Mouse (Mus musculus): Measurements from ENCODE around the gene 4930404N11Rik.

4930404N11Rik gene

GRCm38 (mm10) chr10:81379809-81380378 is 14.3 kb upstream of the 4930404N11Rik start:
- DNase-seq: no peak

GRCm38 (mm10) chr10:81379183-81379553 is 13.6 kb upstream of the 4930404N11Rik start:
- no peak for DNase-seq

- DNase-seq: peak; percentile 100
These were observed 13.1 kb upstream of the 4930404N11Rik start for GRCm38 (mm10) chr10:81378553-81379182.

- DNase-seq: no peak
These were observed 12.4 kb upstream of the 4930404N11Rik start, which contains the start of gene Fzr1 for GRCm38 (mm10) chr10:81377793-81378552. TSS of gene Fzr1 (minus strand) at chr10:81378516.

GRCm38 (mm10) chr10:81377362-81377664 is 11.7 kb upstream of the 4930404N11Rik start:
- DNase-seq: no peak

- no peak for DNase-seq
These were observed 11.1 kb upstream of the 4930404N11Rik start for GRCm38 (mm10) chr10:81376561-81377361.

- no peak for DNase-seq
These were observed 9.7 kb upstream of the 4930404N11Rik start for GRCm38 (mm10) chr10:81375322-81375721.

GRCm38 (mm10) chr10:81367207-81367495 is 1.5 kb upstream of the 4930404N11Rik start:
- DNase-seq: no peak

- DNase-seq: no peak
These were observed 1.0 kb upstream of the 4930404N11Rik start for GRCm38 (mm10) chr10:81366477-81367206.

GRCm38 (mm10) chr10:81365073-81365472 is 543 bp downstream of the 4930404N11Rik start:
- DNase-seq: no peak

GRCm38 (mm10) chr10:81364666-81365065 is 950 bp downstream of the 4930404N11Rik start:
- DNase-seq: no peak

- no peak for DNase-seq
These were observed 1.9 kb downstream of the 4930404N11Rik start for GRCm38 (mm10) chr10:81363436-81364346.

GRCm38 (mm10) chr10:81362336-81362949 is 3.2 kb downstream of the 4930404N11Rik start:
- no peak for DNase-seq

GRCm38 (mm10) chr10:81360721-81361120 is 4.9 kb downstream of the 4930404N11Rik start:
- no peak for DNase-seq

GRCm38 (mm10) chr10:81358841-81359240 is 6.8 kb downstream of the 4930404N11Rik start:
- no peak for DNase-seq

- DNase-seq: no peak
These were observed 7.4 kb downstream of the 4930404N11Rik start for GRCm38 (mm10) chr10:81358209-81358608.

- DNase-seq: peak; percentile 93
These were observed 8.4 kb downstream of the 4930404N11Rik start, which contains the start of gene Mfsd12 for GRCm38 (mm10) chr10:81356991-81357844. TSS of gene Mfsd12 (plus strand) at chr10:81357491.

- no peak for DNase-seq
These were observed 9.1 kb downstream of the 4930404N11Rik start for GRCm38 (mm10) chr10:81356352-81356990.

GRCm38 (mm10) chr10:81355533-81355932 is 10.1 kb downstream of the 4930404N11Rik start:
- no peak for DNase-seq

All from retina, postnatal 1 day (tissue).